Mouse (Mus musculus) neural tube, embryonic 11.5 days (tissue): Measurements from ENCODE around the gene Gatc. TPM values are rescaled to one million over a fixed set of nuclear protein-coding genes. Genes with fewer than 3 reads are reported as not detected.

Experiments
- ATAC-seq: fragments of 200-750 bp; cut with Nextera tagmentation; 2 replicates; pipeline ENCODE4 v1.8.0; 2017; ENCODE audit warnings: moderate number of reproducible peaks, mild to moderate bottlenecking, moderate TSS enrichment, moderate library complexity; ENCODE audit not compliant: insufficient read depth, low FRiP score, low TSS enrichment
- DNase-seq: peaks from one replicate; pipeline ENCODE4 v3.0.0-alpha.2; 2015; ENCODE audit warnings: low spot score
- H3K27ac ChIP-seq: fragments of 300-500 bp; sonication (generic); 2 replicates; pipeline ENCODE4 v1.5.1; 2014; ENCODE audit warnings: low read depth, mild to moderate bottlenecking, low read length
- H3K27me3 ChIP-seq: fragments of 300-500 bp; sonication (generic); 2 replicates; pipeline ENCODE4 v1.6.1; 2014; ENCODE audit warnings: mild to moderate bottlenecking, low read length, mixed read lengths; ENCODE audit not compliant: control insufficient read depth, insufficient read depth
- H3K36me3 ChIP-seq: fragments of 300-500 bp; sonication (generic); 2 replicates; pipeline ENCODE4 v1.6.1; 2014; ENCODE audit warnings: mild to moderate bottlenecking, low read length, moderate library complexity, mixed read lengths; ENCODE audit not compliant: control insufficient read depth, insufficient read depth
- H3K4me1 ChIP-seq: fragments of 300-500 bp; sonication (generic); 2 replicates; pipeline ENCODE4 v1.6.1; 2014; ENCODE audit warnings: low read length, mixed read lengths; ENCODE audit not compliant: control insufficient read depth, insufficient read depth
- H3K4me2 ChIP-seq: fragments of 300-500 bp; sonication (generic); 2 replicates; pipeline ENCODE4 v1.6.1; 2014; ENCODE audit warnings: low read depth, mild to moderate bottlenecking, moderate library complexity
- H3K4me3 ChIP-seq: fragments of 300-500 bp; sonication (generic); 2 replicates; pipeline ENCODE4 v1.5.1; 2014; ENCODE audit warnings: low read depth, low read length
- H3K9ac ChIP-seq: fragments of 300-500 bp; sonication (generic); 2 replicates; pipeline ENCODE4 v1.6.1; 2014; ENCODE audit warnings: mild to moderate bottlenecking, low read length
- H3K9me3 ChIP-seq: fragments of 300-500 bp; sonication (generic); 2 replicates; pipeline ENCODE4 v1.6.1; 2016; ENCODE audit warnings: low read length; ENCODE audit not compliant: control insufficient read depth
- WGBS: fragments of 180-500 bp; shearing (Covaris S2); extraction: QIAGEN DNeasy Blood & Tissue Kit; methylation state at CpG from one replicate; pipeline ENCODE4 v1.1.7; 2014; 5-methylcytosine and 5-hydroxymethylcytosine counted together
- polyA plus RNA-seq: library from polyadenylated mRNA; unstranded; fragments of >200 nt; fragmentation: Nextera tagmentation; extraction: Ambion mirVana; gene quantifications from 2 replicates; pipeline ENCODE4 v1.2.1, GENCODE M21; 2014

Gene Gatc
- polyA plus RNA-seq, 1 experiment from 2014 or later = 40.4 TPM

DNA sequence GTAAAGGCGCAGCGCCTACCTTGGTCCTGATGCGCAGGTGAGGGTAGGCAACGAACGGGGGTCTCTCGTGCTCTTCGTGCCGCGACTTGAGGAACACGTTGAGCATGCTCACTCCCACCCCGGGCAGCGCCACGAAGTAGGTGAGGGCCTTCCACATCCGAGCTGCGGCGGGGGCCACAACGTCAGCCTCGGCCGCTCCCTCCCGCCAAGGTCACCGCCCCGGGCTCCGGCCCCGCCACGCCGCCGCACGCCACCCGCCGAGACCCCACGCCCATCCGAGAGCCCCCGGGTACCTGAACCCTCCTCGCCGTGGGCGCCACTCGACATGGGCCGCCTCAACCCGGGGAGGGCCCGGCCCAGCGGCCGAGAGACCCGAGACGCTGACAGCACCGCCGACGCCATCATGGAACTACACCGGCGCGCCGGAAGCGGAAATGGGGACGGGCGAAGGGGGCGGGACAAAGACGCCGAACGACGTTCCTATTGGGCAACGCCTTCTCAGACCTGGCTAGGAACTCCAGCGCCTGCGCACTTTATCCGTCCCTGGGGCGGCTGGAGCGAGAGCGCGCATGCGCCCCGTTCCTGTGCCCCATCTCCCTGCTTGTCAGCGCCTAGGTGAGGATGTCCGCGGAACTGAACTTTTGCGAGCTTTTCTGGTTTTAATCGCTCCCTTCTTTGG lies 7.7 kb upstream of the Gatc start, which contains the start of gene Cox6a1:
TSS of gene Cox6a1 (minus strand) at position 436 of the 679 bp plus-strand sequence.
- Histone ChIP-seq H3K4me1 (peaks cover 11% of the 10 kb centered on the region), H3K36me3 (peaks cover 7% of the 10 kb centered on the region), H3K27ac (peak within 1 kb of the TSS; percentile 73), H3K9ac (peak within 1 kb of the TSS; percentile 74), H3K27me3 (no peaks in the 10 kb centered on the region), H3K4me3 (peak within 1 kb of the TSS; percentile 89), H3K4me2 (peak within 1 kb of the TSS; percentile 67), H3K9me3 (no peaks in the 10 kb centered on the region)
- ATAC-seq (peak; percentile 93), DNase-seq (peak; percentile 99)
- 0% methylated on average over 58 of the region's 74 CpGs for WGBS

DNA sequence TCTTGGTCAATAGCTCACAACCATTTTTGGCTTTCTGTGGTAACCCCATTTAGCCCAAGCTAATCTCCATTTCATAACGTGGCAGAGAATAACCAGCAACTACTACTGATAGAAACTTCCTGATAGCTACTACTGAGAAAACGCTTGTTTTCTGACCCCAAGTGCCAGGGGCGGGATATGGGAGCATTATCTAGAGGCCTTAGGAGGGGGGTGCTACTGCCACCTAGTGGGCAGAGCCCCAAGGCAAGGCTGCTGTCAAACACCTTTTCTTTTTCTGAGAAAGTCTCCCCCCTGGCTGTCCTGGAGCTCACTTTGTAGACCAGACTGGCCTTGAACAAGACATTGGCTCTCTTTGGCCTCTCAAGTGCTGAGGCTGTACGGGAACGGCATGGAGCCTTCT lies 6.6 kb upstream of the Gatc start:
- no peak for ATAC-seq
- H3K27ac ChIP-seq = no peak overlapping the region

DNA sequence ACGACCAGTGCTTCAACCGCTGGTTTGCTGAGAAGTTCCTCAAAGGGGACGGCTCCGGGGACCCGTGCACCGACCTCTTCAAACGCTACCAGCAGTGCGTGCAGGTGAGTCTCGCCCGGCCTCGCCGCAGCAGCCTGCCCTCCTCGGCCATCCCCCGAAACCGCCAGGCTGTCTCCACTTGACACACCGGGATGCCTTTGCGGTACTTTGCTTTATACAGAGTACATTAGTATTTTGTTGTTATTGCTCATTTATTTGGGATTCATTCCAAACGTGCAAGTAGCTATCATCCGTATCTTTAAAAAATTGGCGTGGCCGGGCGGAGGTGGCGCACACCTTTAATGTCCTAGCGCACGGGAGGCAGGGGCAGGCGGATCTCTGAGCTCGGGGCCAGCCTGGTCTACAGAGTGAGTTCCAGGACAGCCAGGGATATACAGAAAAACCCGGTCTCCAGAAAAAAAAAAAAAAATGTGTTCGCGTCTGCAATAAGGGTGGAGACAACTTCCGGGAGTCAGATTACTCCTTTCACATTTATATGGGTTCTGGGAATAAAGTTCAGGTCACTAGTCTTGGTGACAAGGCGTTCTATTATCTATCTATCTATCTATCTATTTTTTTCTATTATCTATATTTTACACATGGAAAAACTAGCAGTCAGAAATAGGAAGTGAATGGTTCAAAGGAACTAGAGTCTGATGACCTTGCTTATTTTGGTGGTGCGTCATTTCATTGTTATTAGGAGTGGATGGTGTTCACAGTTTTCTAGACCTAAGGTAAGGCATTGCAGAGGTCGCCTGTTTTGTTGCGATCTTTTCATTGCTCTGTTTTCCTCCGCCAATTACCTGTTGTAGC lies 562 bp upstream of the Gatc start:
- Histone ChIP-seq H3K9ac (peak overlapping the region; percentile 90), H3K36me3 (peaks cover 9% of the 10 kb centered on the region), H3K27ac (no peak overlapping the region), H3K27me3 (no peaks in the 10 kb centered on the region), H3K4me1 (peaks cover 16% of the 10 kb centered on the region), H3K4me3 (peak overlapping the region; percentile 77), H3K9me3 (no peaks in the 10 kb centered on the region), H3K4me2 (peak overlapping the region; percentile 55)
- ATAC-seq = no peak
- DNase-seq = no peak
- 13% methylated on average over 36 of the region's 36 CpGs for WGBS

More for the DNA sequence above, 6.6 kb upstream of the Gatc start:
- 4% methylated on average over 5 of the region's 5 CpGs for WGBS
- peak overlapping the region; percentile 89 for H3K4me3 ChIP-seq
- peaks cover 11% of the 10 kb centered on the region for H3K4me1 ChIP-seq
- H3K9ac ChIP-seq = no peak overlapping the region; the same call in 1 of the 2 replicates
- DNase-seq = peak; percentile 83
- H3K27me3 ChIP-seq = no peaks in the 10 kb centered on the region
- H3K36me3 ChIP-seq = peaks cover 9% of the 10 kb centered on the region
- peak overlapping the region; percentile 67 for H3K4me2 ChIP-seq
- no peaks in the 10 kb centered on the region for H3K9me3 ChIP-seq

DNA sequence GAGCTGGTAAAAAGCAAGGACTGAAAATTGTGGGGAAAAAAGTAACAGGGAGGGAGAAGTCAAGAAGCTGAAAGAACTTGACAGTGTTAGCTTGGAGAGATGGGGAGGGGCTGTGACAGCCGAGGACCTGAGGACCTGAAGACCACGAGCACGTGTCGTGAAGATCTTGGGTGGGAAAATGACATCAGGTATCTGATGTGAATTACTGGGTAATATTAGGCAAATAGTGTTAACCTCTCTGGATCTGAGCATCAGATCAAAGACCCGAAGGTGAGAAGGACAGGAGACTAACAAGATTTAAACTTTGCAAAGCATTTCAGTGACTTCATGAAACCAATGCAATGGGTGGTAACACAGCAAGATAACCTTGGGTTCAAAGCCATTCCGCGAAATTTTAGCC lies 971 bp downstream of the Gatc start:
- no peak for ATAC-seq
- H3K27me3 ChIP-seq = no peaks in the 10 kb centered on the region
- no peaks in the 10 kb centered on the region for H3K9me3 ChIP-seq
- H3K4me1 ChIP-seq = peaks cover 16% of the 10 kb centered on the region
- no peak overlapping the region for H3K9ac ChIP-seq
- H3K4me2 ChIP-seq = peak overlapping the region; percentile 55
- H3K27ac ChIP-seq = no peak overlapping the region
- H3K36me3 ChIP-seq = peaks cover 6% of the 10 kb centered on the region
- no peak for DNase-seq
- WGBS = 34% methylated on average over 7 of the region's 7 CpGs
- H3K4me3 ChIP-seq = peak overlapping the region; percentile 77; the same call in 1 of the 2 replicates

DNA sequence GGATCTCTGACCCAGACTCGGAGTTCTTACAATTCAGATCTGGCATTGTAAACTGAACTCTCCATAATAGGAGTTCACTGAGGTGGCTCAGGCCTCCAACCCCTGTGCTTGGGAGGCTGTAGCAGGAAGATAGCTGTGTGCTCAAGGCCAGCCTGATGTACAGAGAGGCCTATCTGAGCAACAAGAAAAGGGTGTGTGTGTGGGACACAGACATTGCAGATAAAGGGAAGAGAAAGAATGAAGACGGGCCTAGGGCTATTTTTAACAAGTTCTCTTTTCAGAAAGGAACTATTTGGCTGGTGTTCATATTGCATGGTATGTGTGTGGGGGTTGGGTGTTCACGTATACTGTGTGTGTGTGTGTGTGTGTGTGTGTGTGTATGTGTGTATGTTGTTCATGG lies 7.4 kb downstream of the Gatc start:
- WGBS = 90% methylated on average over 3 of the region's 3 CpGs
- Histone ChIP-seq H3K27ac (no peak overlapping the region), H3K27me3 (no peaks in the 10 kb centered on the region), H3K36me3 (peaks cover 21% of the 10 kb centered on the region), H3K4me2 (no peak overlapping the region), H3K4me3 (no peak overlapping the region), H3K9ac (no peak overlapping the region), H3K9me3 (no peaks in the 10 kb centered on the region), H3K4me1 (peaks cover 11% of the 10 kb centered on the region; the same call in 1 of the 2 replicates)
- ATAC-seq (no peak), DNase-seq (no peak)

DNA sequence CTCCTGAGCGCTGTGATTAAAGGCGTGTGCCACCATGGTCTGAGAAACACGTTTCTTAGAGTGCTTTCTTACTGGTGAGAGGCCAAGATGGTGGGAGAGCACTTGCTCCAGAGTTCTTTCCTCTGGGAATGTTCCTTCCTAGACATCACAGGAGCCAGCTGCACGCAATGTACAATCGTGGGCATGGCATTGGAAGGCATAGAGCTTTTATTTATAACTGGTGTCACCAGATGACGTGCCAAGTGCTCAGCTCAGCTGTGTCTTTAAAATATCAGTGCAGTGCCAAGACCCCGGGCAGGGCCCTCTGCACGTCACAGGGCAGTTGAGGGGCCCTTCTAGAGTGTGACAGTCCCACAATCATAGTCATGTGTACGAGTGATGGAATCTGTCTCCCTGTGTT lies 10.0 kb downstream of the Gatc start:
- H3K4me2 ChIP-seq = no peak overlapping the region
- H3K4me1 ChIP-seq = peaks cover 18% of the 10 kb centered on the region; the same call in 1 of the 2 replicates
- H3K4me3 ChIP-seq = no peak overlapping the region
- H3K27me3 ChIP-seq = no peaks in the 10 kb centered on the region
- WGBS = 96% methylated on average over 9 of the region's 9 CpGs
- no peak overlapping the region for H3K9ac ChIP-seq
- peaks cover 21% of the 10 kb centered on the region for H3K36me3 ChIP-seq
- no peak for DNase-seq
- ATAC-seq = no peak
- H3K9me3 ChIP-seq = no peaks in the 10 kb centered on the region
- no peak overlapping the region for H3K27ac ChIP-seq

DNA sequence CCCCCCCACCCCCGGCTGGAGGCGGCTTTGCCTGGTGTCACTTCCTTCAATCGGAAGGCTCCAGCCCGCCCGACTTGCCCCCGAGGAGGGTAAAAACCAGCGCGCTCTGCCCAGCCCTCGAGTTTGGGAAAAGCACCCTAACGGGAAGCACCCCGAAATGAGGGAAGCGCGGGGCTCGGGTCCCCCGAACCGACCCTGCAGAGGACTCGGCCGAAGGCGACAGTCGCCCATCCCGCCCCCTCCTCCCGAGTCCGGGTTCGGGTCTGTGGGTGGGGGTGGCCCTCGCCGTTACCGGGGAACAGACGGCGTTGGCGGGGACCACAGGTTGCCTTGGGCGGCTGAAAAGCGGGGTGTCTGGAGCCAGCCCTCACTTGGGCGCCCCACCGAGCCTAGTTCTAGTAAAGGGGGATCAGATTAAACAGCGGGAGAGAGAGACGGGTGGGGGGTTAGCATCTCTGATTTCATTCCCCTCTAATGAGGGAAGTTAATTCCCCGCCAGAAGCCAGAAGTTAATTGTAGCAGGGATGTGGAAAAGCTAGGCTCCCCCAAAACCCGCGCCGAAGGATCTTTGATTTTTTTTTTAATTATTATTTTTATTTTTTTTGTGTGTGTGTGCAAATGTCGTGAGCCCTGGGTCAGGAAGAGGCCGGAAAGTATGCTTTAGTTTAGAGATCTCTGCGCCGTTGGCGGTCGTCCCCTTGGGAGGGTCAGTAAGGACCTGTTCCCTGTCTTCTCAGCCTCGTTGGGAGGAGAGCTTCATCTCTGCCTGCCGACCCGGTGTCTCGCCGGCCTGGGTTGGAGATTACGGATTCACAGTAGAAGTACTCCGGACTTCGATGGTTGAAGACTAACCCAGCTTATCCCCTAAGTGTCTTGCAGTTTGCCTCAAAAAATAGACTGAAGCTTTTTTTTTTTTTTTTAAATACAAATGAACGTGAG lies 13.1 kb downstream of the Gatc start:
- H3K27me3 ChIP-seq = no peaks in the 10 kb centered on the region

More for the DNA sequence above, 13.1 kb downstream of the Gatc start:
- Histone ChIP-seq H3K4me3 (peak overlapping the region; percentile 92), H3K9me3 (no peaks in the 10 kb centered on the region), H3K36me3 (peaks cover 13% of the 10 kb centered on the region), H3K9ac (peak overlapping the region; percentile 91), H3K4me1 (peaks cover 19% of the 10 kb centered on the region; the same call in 1 of the 2 replicates), H3K27ac (peak overlapping the region; percentile 80), H3K4me2 (peak overlapping the region; percentile 73)
- 1% methylated on average over 51 of the region's 55 CpGs for WGBS
- ATAC-seq (peak; percentile 40), DNase-seq (no peak)
